Mouse (Mus musculus): Measurements from ENCODE around the gene Trim69. TPM values are rescaled to one million over a fixed set of nuclear protein-coding genes. Genes with fewer than 3 reads are reported as not detected.
"Not testable (repeated sequence)": the region's sequence is repeated elsewhere in the genome, so short reads cannot be mapped to it uniquely, and the experiment has no call there.

Gene Trim69
- polyA plus RNA-seq, 1 experiment from 2014 or later: not detected

DNA sequence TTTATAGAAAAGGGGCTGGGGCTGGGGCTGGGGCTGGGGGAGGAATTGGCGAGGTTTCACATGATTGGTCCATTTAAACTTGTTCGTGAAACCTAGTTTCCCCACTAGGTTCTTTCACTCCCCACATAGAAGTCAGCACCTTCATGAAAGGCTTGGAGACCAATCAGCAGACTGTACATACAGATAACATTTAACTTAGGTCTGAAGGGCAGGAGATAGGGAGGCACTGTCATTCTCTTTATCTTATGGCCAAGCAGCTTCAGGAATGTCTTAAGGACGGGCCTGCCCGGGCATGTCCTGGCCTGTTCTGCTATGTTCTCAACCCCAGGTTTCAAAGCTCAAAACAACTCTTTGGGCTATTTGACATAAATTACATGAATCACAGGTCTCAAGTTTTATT lies 56.6 kb downstream of the Trim69 start:
- H3K27me3 ChIP-seq (replicated peaks); H3K4me3 ChIP-seq; H3K4me1 ChIP-seq; H3K9ac ChIP-seq; H3K4me2 ChIP-seq; H3K9me3 ChIP-seq; H3K36me3 ChIP-seq; H3K27ac ChIP-seq (replicated peaks); ATAC-seq (ENCODE audit: extremely low read depth, insufficient number of reproducible peaks, low FRiP score, low TSS enrichment): not testable (repeated sequence)
- 59% methylated on average over 4 of the region's 4 CpGs for WGBS

DNA sequence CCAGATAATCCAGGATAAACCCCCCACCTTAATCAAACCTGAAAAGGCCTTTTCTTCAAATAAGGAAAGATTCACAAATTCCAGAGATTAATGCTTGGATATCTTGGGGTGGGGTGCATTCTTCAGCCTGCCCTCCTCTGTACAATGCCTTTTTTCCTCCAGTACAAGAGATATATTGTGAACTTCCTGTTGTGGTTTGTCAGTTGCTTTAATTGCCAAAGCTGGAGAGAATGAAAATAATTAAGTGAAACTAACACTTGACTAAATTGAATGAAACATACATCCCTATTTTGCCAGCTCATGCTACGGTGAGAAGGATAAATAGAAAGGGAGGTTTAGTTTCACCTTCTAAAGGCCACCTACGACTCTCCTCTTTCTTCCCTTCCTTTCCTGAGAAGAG lies 57.7 kb downstream of the Trim69 start:
- 79% methylated on average over 2 of the region's 2 CpGs for WGBS
- H3K27me3 ChIP-seq (replicated peaks): no peaks in the 10 kb centered on the region
- H3K4me2 ChIP-seq: no peak overlapping the region
- no peak for ATAC-seq (ENCODE audit: extremely low read depth, insufficient number of reproducible peaks, low FRiP score, low TSS enrichment)
- H3K36me3 ChIP-seq: no peaks in the 10 kb centered on the region
- H3K4me3 ChIP-seq: no peak overlapping the region
- H3K9ac ChIP-seq: no peak overlapping the region
- no peaks in the 10 kb centered on the region for H3K9me3 ChIP-seq
- H3K27ac ChIP-seq (replicated peaks): no peak overlapping the region
- H3K4me1 ChIP-seq: no peaks in the 10 kb centered on the region; the same call in 1 of the 2 replicates

DNA sequence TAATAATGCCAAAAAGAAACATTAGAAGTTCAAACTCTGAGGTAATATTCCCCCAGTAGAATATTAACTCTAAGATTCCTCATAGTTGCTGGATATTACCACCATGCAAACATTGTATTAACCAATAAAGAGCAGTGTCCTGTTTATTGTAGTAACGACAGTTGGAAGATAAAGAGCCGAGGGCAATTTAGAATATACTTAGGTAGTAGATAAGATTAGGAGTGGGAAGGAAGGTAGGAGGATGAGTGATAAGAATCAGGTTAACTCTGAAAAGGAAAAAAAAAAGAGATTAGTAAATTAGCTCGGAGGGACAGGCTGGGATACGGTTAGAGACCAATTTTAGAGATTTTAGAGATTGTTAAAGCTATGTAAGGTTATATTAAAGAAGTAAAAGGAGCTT lies 60.9 kb downstream of the Trim69 start:
- Histone ChIP-seq H3K9ac (no peak overlapping the region), H3K27ac (replicated peaks) (no peak overlapping the region), H3K36me3 (no peaks in the 10 kb centered on the region), H3K4me2 (no peak overlapping the region), H3K9me3 (no peaks in the 10 kb centered on the region), H3K4me1 (no peaks in the 10 kb centered on the region; the same call in 1 of the 2 replicates), H3K27me3 (replicated peaks) (no peaks in the 10 kb centered on the region), H3K4me3 (no peak overlapping the region)
- ATAC-seq (ENCODE audit: extremely low read depth, insufficient number of reproducible peaks, low FRiP score, low TSS enrichment): no peak
- WGBS: 16% methylated on average over 4 of the region's 4 CpGs

DNA sequence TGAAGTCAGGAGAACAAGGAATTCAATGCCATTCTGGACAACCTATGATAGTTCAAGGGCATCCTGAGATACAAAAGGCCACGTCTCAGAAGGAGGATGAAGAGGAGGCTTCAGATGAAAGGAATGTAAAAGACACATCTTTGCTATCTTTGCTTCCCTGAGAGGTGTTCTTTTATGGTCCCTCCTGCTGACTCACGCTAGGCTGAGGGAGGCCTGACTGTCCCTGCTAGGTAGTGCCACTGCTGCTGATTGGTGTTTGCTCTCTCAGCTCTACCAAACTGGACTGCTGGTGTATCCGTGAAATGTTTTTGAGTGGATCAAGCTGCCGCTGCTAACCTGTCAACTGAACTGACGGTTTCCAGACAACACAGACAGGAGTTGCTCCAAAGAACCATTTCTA lies 61.3 kb downstream of the Trim69 start:
- H3K27ac ChIP-seq (replicated peaks): no peak overlapping the region
- H3K27me3 ChIP-seq (replicated peaks): no peaks in the 10 kb centered on the region
- H3K36me3 ChIP-seq: no peaks in the 10 kb centered on the region
- H3K4me1 ChIP-seq: no peaks in the 10 kb centered on the region; the same call in 1 of the 2 replicates
- no peak overlapping the region for H3K4me2 ChIP-seq
- no peak overlapping the region for H3K4me3 ChIP-seq
- H3K9ac ChIP-seq: no peak overlapping the region
- no peaks in the 10 kb centered on the region for H3K9me3 ChIP-seq
- WGBS: 15% methylated on average over 5 of the region's 5 CpGs
- ATAC-seq (ENCODE audit: extremely low read depth, insufficient number of reproducible peaks, low FRiP score, low TSS enrichment): no peak

DNA sequence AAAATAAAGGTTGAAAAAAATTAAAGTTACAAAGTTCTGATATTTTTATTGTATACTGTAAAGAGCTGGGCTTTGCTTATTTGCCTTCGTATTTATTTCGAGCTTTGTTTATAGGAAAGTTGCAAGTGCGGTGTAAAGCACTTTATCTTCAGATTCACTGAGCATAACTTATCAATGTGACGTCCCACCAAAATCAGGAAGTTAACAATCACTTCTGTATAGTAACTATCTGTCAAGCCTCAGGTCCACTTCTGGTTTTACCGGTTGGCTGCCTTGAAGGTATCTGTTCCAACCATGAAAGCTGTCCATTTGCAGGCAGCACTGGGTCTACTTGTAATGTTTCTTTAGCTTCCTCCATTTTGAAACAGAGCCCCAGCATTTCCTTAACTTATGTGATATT lies 61.8 kb downstream of the Trim69 start:
- 70% methylated on average over 5 of the region's 5 CpGs for WGBS
- H3K4me2 ChIP-seq: no peak overlapping the region
- H3K27ac ChIP-seq (replicated peaks): no peak overlapping the region
- H3K27me3 ChIP-seq (replicated peaks): no peaks in the 10 kb centered on the region
- H3K4me3 ChIP-seq: no peak overlapping the region
- ATAC-seq (ENCODE audit: extremely low read depth, insufficient number of reproducible peaks, low FRiP score, low TSS enrichment): no peak
- no peaks in the 10 kb centered on the region; the same call in 1 of the 2 replicates for H3K4me1 ChIP-seq
- H3K9ac ChIP-seq: no peak overlapping the region
- no peaks in the 10 kb centered on the region for H3K36me3 ChIP-seq
- no peaks in the 10 kb centered on the region for H3K9me3 ChIP-seq

DNA sequence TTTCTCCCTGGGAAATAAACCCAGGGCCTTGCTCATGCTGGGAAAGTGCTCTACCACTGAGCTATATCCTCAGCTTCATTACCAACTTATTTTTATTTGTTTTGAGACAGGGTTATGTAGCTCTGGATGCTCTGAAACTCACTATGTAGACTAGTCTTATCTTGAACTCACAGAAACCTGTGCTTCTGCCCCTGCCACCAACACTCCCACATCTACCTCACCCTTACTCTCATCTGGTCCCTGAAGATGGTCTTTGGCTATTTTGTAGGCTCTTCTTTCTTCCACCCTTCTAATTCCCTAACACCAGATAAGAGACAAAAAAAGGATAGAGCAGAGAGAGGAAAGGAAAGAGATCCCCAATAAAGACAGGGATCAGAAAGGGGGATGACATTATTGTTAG lies 63.2 kb downstream of the Trim69 start:
- no peaks in the 10 kb centered on the region for H3K36me3 ChIP-seq
- H3K27ac ChIP-seq (replicated peaks): no peak overlapping the region
- ATAC-seq (ENCODE audit: extremely low read depth, insufficient number of reproducible peaks, low FRiP score, low TSS enrichment): no peak
- H3K4me2 ChIP-seq: no peak overlapping the region
- no peak overlapping the region for H3K4me3 ChIP-seq
- no peaks in the 10 kb centered on the region for H3K27me3 ChIP-seq (replicated peaks)
- no peaks in the 10 kb centered on the region; the same call in 1 of the 2 replicates for H3K4me1 ChIP-seq
- no peaks in the 10 kb centered on the region for H3K9me3 ChIP-seq
- no peak overlapping the region for H3K9ac ChIP-seq

Other genes with a start within 250 kb of the Trim69 start
- gene Ctdspl2, start 204.7 kb upstream of the Trim69 start, polyA plus RNA-seq (2015; fragmentation: Nextera tagmentation; extraction: Ambion mirVana): 32.7 and 33.7 TPM in 2 replicates
- gene Mageb3, start 204.6 kb upstream of the Trim69 start, polyA plus RNA-seq (2015; fragmentation: Nextera tagmentation; extraction: Ambion mirVana): 0.08 and 0.09 TPM in 2 replicates
- gene Eif3j1, start 132.2 kb upstream of the Trim69 start, polyA plus RNA-seq (2015; fragmentation: Nextera tagmentation; extraction: Ambion mirVana): 10.2 and 11.4 TPM in 2 replicates
- gene Spg11, start 42.3 kb upstream of the Trim69 start, polyA plus RNA-seq (2015; fragmentation: Nextera tagmentation; extraction: Ambion mirVana): 4.7 and 4.9 TPM in 2 replicates
- 268 and 284 TPM in 2 replicates for gene B2m, start 13.0 kb upstream of the Trim69 start, polyA plus RNA-seq (2015; fragmentation: Nextera tagmentation; extraction: Ambion mirVana)
- not detected in 2 replicates for gene Patl2, start 25.5 kb downstream of the Trim69 start, polyA plus RNA-seq (2015; fragmentation: Nextera tagmentation; extraction: Ambion mirVana)
- not detected in 2 replicates for gene Terb2, start 25.6 kb downstream of the Trim69 start, polyA plus RNA-seq (2015; fragmentation: Nextera tagmentation; extraction: Ambion mirVana)
- gene Sord, start 74.0 kb downstream of the Trim69 start, polyA plus RNA-seq (2015; fragmentation: Nextera tagmentation; extraction: Ambion mirVana): 51.3 and 58.6 TPM in 2 replicates
- gene Duox2, start 137.7 kb downstream of the Trim69 start, polyA plus RNA-seq (2015; fragmentation: Nextera tagmentation; extraction: Ambion mirVana): 0.06 and 0.17 TPM in 2 replicates
- not detected in 2 replicates for gene Duoxa2, start 138.2 kb downstream of the Trim69 start, polyA plus RNA-seq (2015; fragmentation: Nextera tagmentation; extraction: Ambion mirVana)
- 0.09 TPM in 1 of 2 replicates, not detected in the other for gene Duoxa1, start 153.0 kb downstream of the Trim69 start, polyA plus RNA-seq (2015; fragmentation: Nextera tagmentation; extraction: Ambion mirVana)
- gene Duox1, start 155.0 kb downstream of the Trim69 start, polyA plus RNA-seq (2015; fragmentation: Nextera tagmentation; extraction: Ambion mirVana): 0.03 TPM in 1 of 2 replicates, not detected in the other
- 1.8 and 2.3 TPM in 2 replicates for gene Shf, start 208.5 kb downstream of the Trim69 start, polyA plus RNA-seq (2015; fragmentation: Nextera tagmentation; extraction: Ambion mirVana)

Data from heart, embryonic 13.5 days (tissue).